Mouse (Mus musculus) adrenal gland, postnatal 25 days (tissue): Measurements from ENCODE around the gene Vmn1r210. TPM values are rescaled to one million over a fixed set of nuclear protein-coding genes. Genes with fewer than 3 reads are reported as not detected.
"Not testable (repeated sequence)": the region's sequence is repeated elsewhere in the genome, so short reads cannot be mapped to it uniquely, and the experiment has no call there.

Experiments used
- DNase-seq: peaks from one replicate; pipeline ENCODE4 v3.0.0; 2021; ENCODE audit warnings: mixed read lengths
- long read RNA-seq: library from polyadenylated mRNA; stranded (forward); transcript quantifications from one replicate; pipeline ENCODE4 v2.0.0, GENCODE M21; 2021
- total RNA-seq: library from RNA; stranded (reverse); gene quantifications from 2 replicates; pipeline ENCODE4 v1.2.3, GENCODE M21; 2021

Gene Vmn1r210
- not detected in 2 replicates for total RNA-seq
- long read RNA-seq, result 0 reads

- no peak for DNase-seq
Measured at GRCm38 (mm10) chr13:22831248-22831647, at the start of gene Vmn1r210. Gene Vmn1r210 (minus strand): TSS chr13:22831348.

DNA sequence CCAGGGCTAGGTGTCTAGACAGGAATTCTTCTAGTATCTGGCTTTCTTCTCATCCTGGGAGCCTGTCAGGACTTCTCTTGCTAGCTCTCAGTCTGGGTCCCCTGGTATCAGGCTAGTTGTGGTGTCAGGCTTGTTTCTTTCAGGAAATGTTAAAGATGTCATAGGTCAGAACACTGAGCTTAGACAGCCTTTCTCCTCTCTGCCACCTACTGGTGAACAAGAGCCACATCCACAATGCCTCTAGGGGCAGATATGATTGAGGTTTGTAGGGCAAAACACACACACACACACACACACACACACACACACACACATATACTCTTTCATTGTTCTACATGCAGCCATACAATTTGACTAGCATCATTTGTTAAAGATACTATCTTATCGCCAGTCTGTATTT lies 48.1 kb upstream of the Vmn1r210 start:
- no peak for DNase-seq

DNA sequence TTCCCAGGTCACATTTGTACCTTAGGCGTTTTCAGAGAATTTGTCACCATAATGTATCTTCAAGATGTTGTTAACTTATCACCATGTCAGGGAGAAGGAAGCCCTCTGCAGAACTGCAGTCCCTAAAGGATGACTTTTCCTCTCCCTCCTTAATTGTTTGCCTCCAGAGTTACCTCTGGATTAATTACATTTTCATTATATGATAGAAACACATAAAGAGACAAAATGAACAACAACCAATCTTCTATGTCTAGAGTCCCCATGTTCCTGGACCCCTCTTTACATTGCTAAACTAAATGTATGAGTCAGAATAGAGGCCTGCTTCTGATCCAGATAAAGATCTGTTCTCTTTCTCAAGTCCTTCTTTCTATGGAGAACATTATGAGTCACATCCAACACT lies 26.3 kb upstream of the Vmn1r210 start, which contains the start of gene Vmn1r211:
Vmn1r211 (minus strand) TSS at position 101 of the 400 bp plus-strand sequence.
- DNase-seq, result no peak

DNA sequence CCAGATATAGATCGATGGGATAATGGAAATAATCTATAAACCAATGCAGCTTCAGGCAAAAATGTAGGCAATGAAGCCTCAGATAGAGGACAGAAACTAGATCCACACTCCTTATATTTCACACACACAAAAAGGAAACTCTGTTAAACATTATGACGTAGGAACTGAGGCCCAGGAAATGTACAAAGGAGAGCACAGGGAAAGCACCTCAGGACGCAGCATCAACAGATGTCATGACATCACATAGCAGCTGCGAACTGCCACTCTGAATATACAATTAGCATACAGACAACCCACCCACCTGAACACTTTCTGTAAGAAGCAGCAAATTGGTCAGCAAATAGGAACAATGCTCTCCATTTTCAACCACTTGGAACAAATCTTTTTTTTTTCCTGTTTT lies 23.6 kb upstream of the Vmn1r210 start:
- no peak for DNase-seq

- no peak for DNase-seq
Measured at GRCm38 (mm10) chr13:22846798-22847197, 15.7 kb upstream of the Vmn1r210 start.

DNA sequence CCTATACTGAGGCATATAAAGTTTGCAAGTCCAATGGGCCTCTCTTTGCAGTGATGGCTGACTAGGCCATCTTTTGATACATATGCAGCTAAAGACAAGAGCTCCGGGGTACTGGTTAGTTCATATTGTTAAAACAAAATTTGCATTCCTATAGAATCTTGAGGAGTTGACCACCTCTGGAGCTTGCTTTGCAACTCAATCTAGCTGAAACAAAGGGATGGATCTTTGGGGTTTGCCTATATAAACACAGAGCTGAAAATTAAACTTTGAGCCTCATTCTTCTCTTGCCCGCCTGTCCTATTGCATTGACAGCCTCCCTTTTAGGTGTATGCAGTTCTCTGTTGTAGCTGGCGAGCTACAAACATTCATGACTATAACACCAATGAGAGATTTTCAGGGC lies 13.2 kb upstream of the Vmn1r210 start:
- not testable (repeated sequence) for DNase-seq

GRCm38 (mm10) chr13:22829395-22829794 lies 1.8 kb downstream of the Vmn1r210 start:
- DNase-seq, result not testable (repeated sequence)

DNA sequence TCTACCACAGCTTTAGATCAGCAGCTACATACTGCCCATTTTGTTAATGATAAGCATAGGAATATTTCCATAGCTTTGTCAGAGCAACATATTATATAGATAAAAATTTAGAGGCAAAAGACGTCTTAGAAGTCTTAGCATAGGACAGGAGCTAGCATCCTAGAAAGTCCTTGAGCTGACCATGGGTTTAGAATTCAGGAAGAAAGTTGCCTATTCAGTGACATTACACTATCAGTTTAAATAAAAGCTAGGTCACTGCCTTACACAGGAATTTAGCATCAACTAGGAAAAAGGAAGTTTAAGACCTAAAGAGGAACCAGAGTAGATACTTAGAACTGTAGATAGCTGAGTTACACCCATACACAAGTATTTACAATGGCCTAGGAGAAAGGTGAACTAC lies 9.5 kb downstream of the Vmn1r210 start:
- DNase-seq, result not testable (repeated sequence)

- DNase-seq, result not testable (repeated sequence)
Measured at GRCm38 (mm10) chr13:22809582-22809981, 21.6 kb downstream of the Vmn1r210 start, which contains the start of gene Vmn1r209. Gene Vmn1r209 (minus strand): TSS chr13:22809682.

- DNase-seq, result not testable (repeated sequence)
Measured at GRCm38 (mm10) chr13:22788096-22788495, 43.1 kb downstream of the Vmn1r210 start.

DNA sequence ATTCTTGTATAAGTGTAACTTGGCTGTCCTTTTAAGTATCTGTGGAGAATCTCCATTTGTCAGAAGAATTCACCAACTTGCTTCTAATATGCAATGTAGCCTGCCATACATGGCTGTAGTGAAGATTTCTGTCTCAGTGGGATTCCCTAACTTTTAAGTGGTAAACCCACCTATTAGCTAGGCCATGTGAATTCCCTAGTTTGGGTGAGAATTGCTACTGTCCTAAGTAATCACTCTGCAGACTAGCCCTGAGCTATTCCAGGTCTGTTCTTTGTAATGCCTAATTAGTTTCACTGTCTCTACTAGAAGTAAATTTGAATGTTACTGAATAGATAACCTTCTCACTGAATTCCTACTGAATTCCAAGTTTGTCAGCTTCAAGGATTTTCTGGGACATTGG lies 47.0 kb downstream of the Vmn1r210 start:
- DNase-seq, result not testable (repeated sequence)

- not testable (repeated sequence) for DNase-seq
Measured at GRCm38 (mm10) chr13:22777300-22777699, 53.8 kb downstream of the Vmn1r210 start, which contains the start of gene Vmn1r208. Gene Vmn1r208 (minus strand): TSS chr13:22777400.

Other genes starting within 250 kb of the Vmn1r210 start
- gene Vmn1r205, start 238.3 kb downstream of the Vmn1r210 start, total RNA-seq, result not detected in 2 replicates
- not detected in 2 replicates for gene Vmn1r206, start 207.1 kb downstream of the Vmn1r210 start, total RNA-seq
- not detected in 2 replicates for gene Vmn1r207-ps, start 101.7 kb downstream of the Vmn1r210 start, total RNA-seq
- not detected in 2 replicates for gene Vmn1r208, start 53.9 kb downstream of the Vmn1r210 start, total RNA-seq
- gene Vmn1r209, start 21.7 kb downstream of the Vmn1r210 start, total RNA-seq, result 0.06 TPM in 1 of 2 replicates, not detected in the other
- not detected in 2 replicates for gene Vmn1r211, start 26.2 kb upstream of the Vmn1r210 start, total RNA-seq
- not detected in 2 replicates for gene Vmn1r212, start 52.9 kb upstream of the Vmn1r210 start, total RNA-seq
- not detected in 2 replicates for gene Vmn1r213, start 176.3 kb upstream of the Vmn1r210 start, total RNA-seq
- not detected in 2 replicates for gene Vmn1r214, start 199.1 kb upstream of the Vmn1r210 start, total RNA-seq
- not detected in 2 replicates for gene Vmn1r215, start 236.7 kb upstream of the Vmn1r210 start, total RNA-seq